Mouse (Mus musculus) CH12.LX (cell line): ENCODE data around the gene Slc9a3r2.

ENCODE experiments used
- CTCF ChIP-seq, 2 experiments: IDR thresholded peaks in 1 of 2; conservative IDR thresholded peaks in 1 of 2; 2 replicates each; pipeline ENCODE4 v1.5.1; 2011 to 2012; ENCODE audit warnings: low read depth in 2 of 2, low read length in 2 of 2, improper control_type of control experiment in 1 of 2, inconsistent platforms in 1 of 2, mild to moderate bottlenecking in 1 of 2, moderate library complexity in 1 of 2
- EP300 ChIP-seq: IDR thresholded peaks from 2 replicates; pipeline ENCODE4 v1.6.1; 2011; ENCODE audit warnings: low read length, improper control_type of control experiment
- HCFC1 ChIP-seq: IDR thresholded peaks from 2 replicates; pipeline ENCODE4 v1.6.1; 2012; ENCODE audit warnings: low read depth, mild to moderate bottlenecking, inconsistent platforms, low read length, improper control_type of control experiment
- MAFK ChIP-seq: IDR thresholded peaks from 2 replicates; pipeline ENCODE4 v1.6.1; 2011; ENCODE audit warnings: low read length, improper control_type of control experiment; ENCODE audit not compliant: insufficient replicate concordance
- MAX ChIP-seq: IDR thresholded peaks from 2 replicates; pipeline ENCODE4 v1.6.1; 2011; ENCODE audit warnings: low read length, improper control_type of control experiment
- MAZ ChIP-seq: IDR thresholded peaks from 2 replicates; pipeline ENCODE4 v1.6.1; 2012; ENCODE audit warnings: low read depth, mild to moderate bottlenecking, inconsistent platforms, low read length, improper control_type of control experiment, moderate library complexity
- MEF2A ChIP-seq: IDR thresholded peaks from 2 replicates; pipeline ENCODE4 v1.6.1; 2014; ENCODE audit warnings: low read depth, mild to moderate bottlenecking, inconsistent platforms, low read length, improper control_type of control experiment, borderline replicate concordance
- NRF1 ChIP-seq: IDR thresholded peaks from 2 replicates; pipeline ENCODE4 v1.6.1; 2014; ENCODE audit warnings: low read depth, mild to moderate bottlenecking, inconsistent platforms, low read length, improper control_type of control experiment, moderate library complexity
- UBTF ChIP-seq: IDR thresholded peaks from 2 replicates; pipeline ENCODE4 v1.6.1; 2012; ENCODE audit warnings: low read depth, mild to moderate bottlenecking, inconsistent platforms, low read length, improper control_type of control experiment, moderate library complexity
- USF1 ChIP-seq: IDR thresholded peaks from 2 replicates; pipeline ENCODE4 v1.6.1; 2014; ENCODE audit warnings: low read depth, mild to moderate bottlenecking, inconsistent platforms, low read length, improper control_type of control experiment
- ZC3H11A ChIP-seq: IDR thresholded peaks from 2 replicates; pipeline ENCODE4 v1.6.1; 2012; ENCODE audit warnings: low read depth, mild to moderate bottlenecking, inconsistent platforms, low read length, improper control_type of control experiment

- TF ChIP-seq ZC3H11A (no peak), MAFK (no peak), NRF1 (no peak), HCFC1 (no peak), MAX (no peak), MAZ (no peak), UBTF (no peak), EP300 (no peak), MEF2A (no peak), CTCF (conservative IDR thresholded peaks at IDR 0.05 in 1 of 2, IDR thresholded peaks at IDR 0.05 in 1 of 2; ENCODE audit: low read depth in 2 of 2, low read length in 2 of 2) (no peak), USF1 (no peak)
These were observed 22.0 kb upstream of the Slc9a3r2 start for GRCm38 (mm10) chr17:24672141-24672540.
